Mouse (Mus musculus) neural tube, embryonic 14.5 days (tissue): ENCODE data around the gene Cabp5. TPM values are rescaled to one million over a fixed set of nuclear protein-coding genes. Genes with fewer than 3 reads are reported as not detected.
"Not testable (repeated sequence)": the region's sequence is repeated elsewhere in the genome, so short reads cannot be mapped to it uniquely, and the experiment has no call there.

Experiments
- ATAC-seq: fragments of 200-750 bp; cut with Nextera tagmentation; 2 replicates; pipeline ENCODE4 v1.8.0; 2017; ENCODE audit warnings: low read depth, mild to moderate bottlenecking, moderate TSS enrichment, moderate library complexity
- H3K27ac ChIP-seq: fragments of 300-500 bp; sonication (generic); 2 replicates; pipeline ENCODE4 v1.5.1; 2014; ENCODE audit warnings: low read depth, mild to moderate bottlenecking, control low read depth, low read length, moderate library complexity, mixed read lengths
- H3K27me3 ChIP-seq: fragments of 300-500 bp; sonication (generic); 2 replicates; pipeline ENCODE4 v1.6.1; 2014; ENCODE audit warnings: low read length; ENCODE audit not compliant: control insufficient read depth, insufficient read depth
- H3K36me3 ChIP-seq: fragments of 300-500 bp; sonication (generic); 2 replicates; pipeline ENCODE4 v1.6.1; 2014; ENCODE audit warnings: low read length, mixed read lengths; ENCODE audit not compliant: control insufficient read depth, insufficient read depth
- H3K4me1 ChIP-seq: fragments of 300-500 bp; sonication (generic); 2 replicates; pipeline ENCODE4 v1.6.1; 2014; ENCODE audit warnings: low read length; ENCODE audit not compliant: control insufficient read depth, insufficient read depth
- H3K4me2 ChIP-seq: fragments of 300-500 bp; sonication (generic); 2 replicates; pipeline ENCODE4 v1.6.1; 2014; ENCODE audit warnings: mild to moderate bottlenecking, low read depth, low read length, control low read depth
- H3K4me3 ChIP-seq: fragments of 300-500 bp; sonication (generic); 2 replicates; pipeline ENCODE4 v1.5.1; 2014; ENCODE audit warnings: low read depth, low read length, control low read depth, mixed read lengths
- H3K9ac ChIP-seq: fragments of 300-500 bp; sonication (generic); replicated peaks from 2 replicates; pipeline ENCODE4 v1.6.1; 2014; ENCODE audit warnings: low read depth, mild to moderate bottlenecking, control low read depth, low read length, mixed read lengths
- H3K9me3 ChIP-seq: fragments of 300-500 bp; sonication (generic); 2 replicates; pipeline ENCODE4 v1.6.1; 2016; ENCODE audit warnings: low read length; ENCODE audit not compliant: control insufficient read depth
- WGBS: fragments of 180-500 bp; shearing (Covaris S2); extraction: QIAGEN DNeasy Blood & Tissue Kit; methylation state at CpG from one replicate; pipeline ENCODE4 v1.1.7; 2014; 5-methylcytosine and 5-hydroxymethylcytosine counted together
- polyA plus RNA-seq: library from polyadenylated mRNA; unstranded; fragments of >200 nt; fragmentation: Nextera tagmentation; extraction: Ambion mirVana; gene quantifications from 2 replicates; pipeline ENCODE4 v1.2.1, GENCODE M21; 2014

The Cabp5 gene
- polyA plus RNA-seq, result not detected in 2 replicates

DNA sequence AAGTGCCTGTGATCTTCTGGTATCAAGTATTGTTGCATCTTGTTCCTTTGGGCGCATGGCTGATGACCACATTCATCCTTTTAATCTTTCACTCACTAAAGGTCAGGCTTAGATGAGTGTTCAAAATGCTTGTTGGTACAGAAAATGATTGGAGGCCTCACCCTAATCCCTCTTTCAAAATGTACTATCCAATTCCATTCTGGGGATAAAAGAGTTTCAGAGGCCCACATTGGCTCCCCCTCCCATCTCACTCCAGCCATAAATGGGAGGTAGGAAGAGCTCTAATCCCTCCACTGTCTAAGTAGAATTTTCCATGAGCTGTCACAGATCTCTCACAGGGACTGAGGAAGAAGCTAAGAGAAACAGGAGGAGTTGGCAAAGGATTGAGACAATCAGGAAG is at the start of gene Cabp5:
Cabp5 (plus strand) TSS at position 301 of the 400 bp plus-strand sequence.
- 83% methylated on average over 1 of the region's 1 CpGs for WGBS
- Histone ChIP-seq H3K4me3 (no peak within 1 kb of the TSS), H3K4me2 (no peak within 1 kb of the TSS), H3K9ac (no peak within 1 kb of the TSS), H3K4me1 (no peaks in the 10 kb centered on the region), H3K36me3 (no peaks in the 10 kb centered on the region), H3K27ac (no peak within 1 kb of the TSS), H3K27me3 (no peaks in the 10 kb centered on the region), H3K9me3 (no peaks in the 10 kb centered on the region)
- ATAC-seq, result no peak

DNA sequence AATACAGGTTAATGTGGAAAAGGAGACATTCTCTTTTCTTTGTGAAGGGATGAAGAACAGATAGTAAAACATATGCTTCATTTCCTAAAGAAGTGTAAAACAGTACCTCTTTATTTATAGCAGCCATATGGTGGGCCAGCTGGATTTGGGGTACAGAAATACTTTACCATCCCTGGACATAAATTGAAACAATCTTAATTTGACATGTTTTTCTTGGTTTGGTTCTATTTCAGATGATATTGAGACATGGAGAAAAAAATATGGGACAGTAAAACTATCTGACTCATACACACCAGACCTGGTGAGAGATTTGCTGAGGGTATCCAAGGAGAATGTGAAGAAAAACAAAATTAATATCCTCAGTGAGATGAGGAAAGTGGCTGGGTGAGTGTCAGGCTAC is 42.0 kb upstream of the Cabp5 start:
- 0 out of 2 replicates have a peak, but pooled peaks cover 3% of the 10 kb centered on the region for H3K36me3 ChIP-seq
- H3K9me3 ChIP-seq, result no peaks in the 10 kb centered on the region; the same call in 1 of the 2 replicates
- H3K4me2 ChIP-seq, result no peak overlapping the region
- no peak overlapping the region for H3K4me3 ChIP-seq
- H3K27ac ChIP-seq, result no peak overlapping the region
- H3K27me3 ChIP-seq, result no peaks in the 10 kb centered on the region
- no peak for ATAC-seq
- H3K9ac ChIP-seq, result no peak overlapping the region
- no peaks in the 10 kb centered on the region for H3K4me1 ChIP-seq

DNA sequence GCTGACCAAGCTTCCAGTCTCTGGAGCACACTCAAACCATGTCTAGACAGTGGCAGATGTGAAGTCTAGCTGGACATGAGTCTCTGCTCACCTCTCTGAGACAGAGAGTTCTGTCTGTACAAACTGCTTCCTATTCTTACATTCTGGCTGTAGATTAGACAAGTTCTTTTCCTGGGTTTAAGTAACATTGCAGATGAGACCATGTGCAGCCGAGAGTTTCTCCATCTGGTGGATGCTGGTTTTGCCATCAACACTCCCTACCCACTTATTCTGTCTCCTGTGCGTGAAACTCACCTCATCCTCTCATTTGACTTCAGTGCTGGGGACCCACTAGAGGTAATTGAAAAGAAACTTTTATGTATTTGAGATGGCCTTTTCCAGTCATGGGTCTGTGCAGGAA is 17.3 kb upstream of the Cabp5 start:
- no peaks in the 10 kb centered on the region for H3K36me3 ChIP-seq
- no peaks in the 10 kb centered on the region for H3K27me3 ChIP-seq
- no peaks in the 10 kb centered on the region for H3K9me3 ChIP-seq
- no peak overlapping the region for H3K9ac ChIP-seq
- H3K27ac ChIP-seq, result no peak overlapping the region
- no peak overlapping the region for H3K4me3 ChIP-seq
- 88% methylated on average over 2 of the region's 2 CpGs for WGBS
- H3K4me1 ChIP-seq, result no peaks in the 10 kb centered on the region
- ATAC-seq, result no peak
- no peak overlapping the region for H3K4me2 ChIP-seq

DNA sequence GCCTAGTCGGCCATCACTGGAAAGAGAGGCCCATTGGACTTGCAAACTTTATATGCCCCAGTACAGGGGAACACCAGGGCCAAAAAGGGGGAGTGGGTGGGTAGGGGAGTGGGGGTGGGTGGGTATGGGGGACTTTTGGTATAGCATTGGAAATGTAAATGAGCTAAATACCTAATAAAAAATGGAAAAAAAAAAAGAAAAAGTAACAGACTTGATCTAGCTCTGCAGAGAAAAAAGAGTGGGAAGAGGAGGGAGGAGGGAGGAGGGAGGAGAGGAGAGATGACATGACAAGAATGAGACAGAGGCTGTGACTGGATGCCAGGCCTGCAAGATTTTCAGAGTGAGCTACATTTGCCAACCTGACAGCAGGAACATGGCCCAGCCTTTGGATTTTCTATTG is 52.6 kb downstream of the Cabp5 start, which contains the start of gene Bsph1:
Bsph1 (plus strand) TSS at position 301 of the 400 bp plus-strand sequence.
- WGBS, result 78% methylated on average over 1 of the region's 1 CpGs
- H3K36me3 ChIP-seq, H3K4me1 ChIP-seq, H3K27me3 ChIP-seq, H3K4me3 ChIP-seq, ATAC-seq, H3K27ac ChIP-seq, H3K9ac ChIP-seq, H3K4me2 ChIP-seq, H3K9me3 ChIP-seq: not testable (repeated sequence)

Other genes starting within 250 kb of the Cabp5 start
- not detected in 2 replicates for gene Vmn1r88, start 238.6 kb upstream of the Cabp5 start, polyA plus RNA-seq
- not detected in 2 replicates for gene Vmn1r89, start 185.1 kb upstream of the Cabp5 start, polyA plus RNA-seq
- 27.5 and 29.1 TPM in 2 replicates for gene Lig1, start 120.8 kb upstream of the Cabp5 start, polyA plus RNA-seq
- gene Zswim9, start 119.4 kb upstream of the Cabp5 start, polyA plus RNA-seq, result 4.9 and 5.8 TPM in 2 replicates
- gene Pla2g4c, start 73.5 kb upstream of the Cabp5 start, polyA plus RNA-seq, result 0.62 and 1.1 TPM in 2 replicates
- not detected in 2 replicates for gene Bsph1, start 52.7 kb downstream of the Cabp5 start, polyA plus RNA-seq
- gene Bsph2, start 172.9 kb downstream of the Cabp5 start, polyA plus RNA-seq, result not detected in 2 replicates
- not detected in 2 replicates for gene Sult2a5, start 225.8 kb downstream of the Cabp5 start, polyA plus RNA-seq